Mouse (Mus musculus) stomach, postnatal 0 days (tissue): ENCODE results near the gene Ttll10. TPM values are rescaled to one million over a fixed set of nuclear protein-coding genes. Genes with fewer than 3 reads are reported as not detected.

ENCODE experiments used
- ATAC-seq: fragments of 200-750 bp; cut with Nextera tagmentation; 2 replicates; pipeline ENCODE4 v1.8.0; 2017; ENCODE audit not compliant: low FRiP score, low TSS enrichment
- DNase-seq: peaks from one replicate; pipeline ENCODE4 v3.0.0-alpha.2; 2016; ENCODE audit warnings: low spot score
- H3K27ac ChIP-seq: fragments of 300-500 bp; sonication (generic); replicated peaks from 2 replicates; pipeline ENCODE4 v1.5.1; 2014; ENCODE audit warnings: mild to moderate bottlenecking, control low read depth
- H3K27me3 ChIP-seq: fragments of 300-500 bp; sonication (generic); 2 replicates; pipeline ENCODE4 v1.6.1; 2014; ENCODE audit warnings: low read length; ENCODE audit not compliant: control insufficient read depth, insufficient read depth
- H3K36me3 ChIP-seq: fragments of 300-500 bp; sonication (generic); 2 replicates; pipeline ENCODE4 v1.6.1; 2014; ENCODE audit warnings: low read length, mixed read lengths; ENCODE audit not compliant: control insufficient read depth, insufficient read depth
- H3K4me1 ChIP-seq: fragments of 300-500 bp; sonication (generic); replicated peaks from 2 replicates; pipeline ENCODE4 v1.6.1; 2014; ENCODE audit warnings: antibody characterized with exemption; ENCODE audit not compliant: control insufficient read depth, insufficient read depth
- H3K4me2 ChIP-seq: fragments of 300-500 bp; sonication (generic); replicated peaks from 2 replicates; pipeline ENCODE4 v1.6.1; 2014; ENCODE audit warnings: low read depth, mild to moderate bottlenecking, control low read depth, moderate library complexity
- H3K4me3 ChIP-seq: fragments of 300-500 bp; sonication (generic); 2 replicates; pipeline ENCODE4 v1.5.1; 2014; ENCODE audit warnings: low read depth, low read length, control low read depth
- H3K9ac ChIP-seq: fragments of 300-500 bp; sonication (generic); 2 replicates; pipeline ENCODE4 v1.6.1; 2014; ENCODE audit warnings: mild to moderate bottlenecking, low read length, control low read depth, mixed read lengths
- H3K9me3 ChIP-seq: fragments of 300-500 bp; sonication (generic); 2 replicates; pipeline ENCODE4 v1.6.1; 2016; ENCODE audit warnings: low read length; ENCODE audit not compliant: control insufficient read depth
- CTCF ChIP-seq: IDR thresholded peaks from 2 replicates; pipeline ENCODE4 v1.5.1; 2016; ENCODE audit warnings: antibody characterized with exemption, low read depth, mild to moderate bottlenecking, moderate library complexity
- EP300 ChIP-seq: optimal IDR thresholded peaks from 2 replicates; pipeline ENCODE3; 2016; ENCODE audit warnings: antibody characterized with exemption
- WGBS: fragments of 180-500 bp; shearing (Covaris S2); extraction: QIAGEN DNeasy Blood & Tissue Kit; methylation state at CpG from one replicate; pipeline ENCODE4 v1.1.7; 2014; 5-methylcytosine and 5-hydroxymethylcytosine counted together
- polyA plus RNA-seq: library from polyadenylated mRNA; unstranded; fragments of >200 nt; fragmentation: Nextera tagmentation; extraction: Ambion mirVana; gene quantifications from 2 replicates; pipeline ENCODE4 v1.2.1, GENCODE M21; 2015

Ttll10 gene
- polyA plus RNA-seq, 1 experiment from 2014 or later = 2.7 TPM

DNA sequence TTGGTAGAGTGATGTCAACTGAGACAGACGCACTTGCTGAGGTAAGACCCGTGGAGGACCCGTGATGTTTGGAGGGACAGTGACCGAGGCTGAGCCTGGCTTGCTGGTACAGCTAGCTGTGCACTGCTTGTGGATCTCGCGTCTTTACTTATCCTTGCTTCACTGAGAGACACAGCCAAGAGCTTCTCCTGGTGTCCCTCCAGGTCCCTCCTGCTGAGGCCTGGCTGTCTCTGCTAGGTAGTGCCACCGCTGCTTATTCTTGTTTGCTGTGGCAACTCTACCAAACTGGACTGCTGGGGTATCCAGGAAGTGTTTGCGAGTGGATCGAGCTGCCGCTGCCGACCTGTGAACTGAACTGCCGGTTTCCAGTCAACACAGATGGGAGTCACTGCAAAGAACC, 39.4 kb downstream of the Ttll10 start:
- TF ChIP-seq EP300 (no peak), CTCF (no peak)
- Histone ChIP-seq H3K27me3 (no peaks in the 10 kb centered on the region), H3K27ac (no peak overlapping the region), H3K4me3 (no peak overlapping the region), H3K9me3 (no peaks in the 10 kb centered on the region), H3K4me1 (no peaks in the 10 kb centered on the region), H3K4me2 (no peak overlapping the region), H3K36me3 (no peaks in the 10 kb centered on the region; the same call in 1 of the 2 replicates), H3K9ac (no peak overlapping the region)
- ATAC-seq (no peak), DNase-seq (no peak)
- 92% methylated on average over 12 of the region's 12 CpGs for WGBS

DNA sequence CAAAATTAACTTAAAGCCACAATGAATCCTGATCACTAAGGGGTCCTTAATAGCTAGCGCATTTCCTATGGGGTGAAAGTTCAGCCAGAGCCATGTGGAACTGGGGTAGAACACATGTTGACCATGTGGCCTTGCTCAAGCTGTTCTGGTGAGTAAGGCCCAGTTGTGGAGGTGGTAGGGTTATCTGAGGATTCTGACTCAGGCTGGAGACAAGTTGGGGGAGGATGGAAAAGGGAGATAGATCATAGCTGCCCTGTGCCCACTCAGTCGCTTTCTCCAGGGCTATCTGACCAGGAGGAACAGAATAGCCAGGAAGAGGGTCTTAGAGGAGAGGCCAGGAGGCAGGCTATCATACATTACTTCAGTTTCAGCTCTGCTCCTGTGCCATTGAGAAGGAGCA, 44.8 kb downstream of the Ttll10 start:
- no peaks in the 10 kb centered on the region for H3K4me1 ChIP-seq
- no peak overlapping the region for H3K9ac ChIP-seq
- no peaks in the 10 kb centered on the region for H3K27me3 ChIP-seq
- TF ChIP-seq CTCF (no peak), EP300 (no peak)
- peaks cover 12% of the 10 kb centered on the region; the same call in 1 of the 2 replicates for H3K36me3 ChIP-seq
- no peaks in the 10 kb centered on the region for H3K9me3 ChIP-seq
- 87% methylated on average over 2 of the region's 2 CpGs for WGBS
- no peak overlapping the region for H3K27ac ChIP-seq
- H3K4me3 ChIP-seq = no peak overlapping the region
- no peak for DNase-seq
- ATAC-seq = no peak
- no peak overlapping the region for H3K4me2 ChIP-seq

DNA sequence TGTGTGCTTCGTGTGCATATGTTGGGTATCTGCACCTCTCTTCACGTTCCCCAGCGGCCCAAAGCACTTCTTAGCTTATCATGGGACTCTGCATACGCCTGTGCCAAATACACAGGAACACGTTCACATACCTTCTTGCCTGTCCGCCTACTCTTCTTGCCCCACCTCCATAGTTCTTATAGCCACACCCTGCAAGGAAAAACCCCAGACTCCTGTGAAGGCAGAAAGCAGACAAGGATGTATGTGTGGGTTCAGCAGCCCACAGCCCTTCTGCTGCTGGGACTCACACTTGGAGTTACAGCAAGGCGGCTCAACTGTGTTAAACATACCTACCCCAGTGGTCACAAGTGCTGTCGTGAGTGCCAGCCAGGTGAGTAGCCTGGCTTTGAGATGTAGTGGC, 45.6 kb downstream of the Ttll10 start, which contains the start of gene Tnfrsf4:
TSS of gene Tnfrsf4 (plus strand) at position 207 of the 400 bp plus-strand sequence.
- DNase-seq = no peak
- Histone ChIP-seq H3K9me3 (no peaks in the 10 kb centered on the region), H3K4me3 (no peak within 1 kb of the TSS), H3K27ac (no peak within 1 kb of the TSS), H3K36me3 (peaks cover 18% of the 10 kb centered on the region), H3K4me2 (no peak within 1 kb of the TSS), H3K4me1 (no peaks in the 10 kb centered on the region), H3K27me3 (no peaks in the 10 kb centered on the region), H3K9ac (no peak within 1 kb of the TSS)
- TF ChIP-seq EP300 = no peak
- WGBS = 61% methylated on average over 8 of the region's 8 CpGs
- ATAC-seq = peak; percentile 28; the same call in 1 of the 2 replicates

DNA sequence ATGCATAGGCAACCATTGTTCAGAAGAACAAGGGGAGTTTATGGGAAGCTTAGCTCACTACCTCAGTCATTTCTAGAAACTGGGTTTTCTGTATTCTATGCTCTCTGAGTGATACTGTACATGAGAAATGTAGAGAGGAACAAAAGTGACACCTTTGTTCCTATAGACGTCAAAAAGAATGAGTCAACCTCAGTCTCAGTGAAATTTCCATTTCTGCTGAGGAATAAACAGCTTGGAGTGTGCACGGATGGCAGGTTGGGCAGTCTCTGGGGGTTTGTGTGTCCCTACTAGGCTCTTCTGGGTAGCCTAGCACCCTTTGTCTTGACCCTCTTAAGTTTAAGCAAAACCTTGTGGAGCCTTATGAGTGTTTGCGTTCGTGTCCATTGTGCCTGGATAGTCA, 50.8 kb downstream of the Ttll10 start:
- peaks cover 29% of the 10 kb centered on the region for H3K36me3 ChIP-seq

DNA sequence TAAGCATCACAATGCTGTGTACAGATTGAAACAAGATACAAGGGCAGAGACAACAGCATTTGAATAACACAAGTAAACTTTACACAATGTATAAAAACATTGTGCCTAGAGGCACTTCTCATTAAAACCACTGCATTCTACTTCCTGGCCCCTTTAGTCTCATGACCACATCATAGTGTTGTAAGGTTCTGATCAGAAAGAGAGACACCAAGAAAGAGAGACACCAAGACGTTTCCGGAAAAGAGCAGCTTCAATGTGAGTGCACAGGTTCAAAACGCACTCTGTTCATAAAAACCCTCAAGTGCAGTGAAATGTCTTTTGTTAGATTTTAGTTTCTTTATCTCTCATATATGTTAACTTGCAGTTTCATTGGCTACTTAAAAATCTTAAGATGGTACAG, 55.1 kb downstream of the Ttll10 start:
- WGBS = 90% methylated on average over 3 of the region's 3 CpGs
- Histone ChIP-seq H3K4me2 (no peak overlapping the region), H3K27me3 (no peaks in the 10 kb centered on the region), H3K27ac (no peak overlapping the region), H3K4me1 (no peaks in the 10 kb centered on the region), H3K9ac (no peak overlapping the region), H3K4me3 (no peak overlapping the region), H3K9me3 (no peaks in the 10 kb centered on the region), H3K36me3 (peaks cover 31% of the 10 kb centered on the region)
- DNase-seq (no peak), ATAC-seq (no peak)
- TF ChIP-seq EP300 = no peak
- TF ChIP-seq CTCF = no peak

More for the DNA sequence above, 50.8 kb downstream of the Ttll10 start:
- ATAC-seq (no peak), DNase-seq (no peak)
- no peak overlapping the region for H3K27ac ChIP-seq
- TF ChIP-seq CTCF (no peak), EP300 (no peak)
- no peak overlapping the region for H3K4me2 ChIP-seq
- H3K9ac ChIP-seq = no peak overlapping the region
- no peak overlapping the region for H3K4me3 ChIP-seq
- WGBS = 87% methylated on average over 4 of the region's 4 CpGs
- no peaks in the 10 kb centered on the region for H3K4me1 ChIP-seq
- H3K9me3 ChIP-seq = no peaks in the 10 kb centered on the region
- no peaks in the 10 kb centered on the region for H3K27me3 ChIP-seq

DNA sequence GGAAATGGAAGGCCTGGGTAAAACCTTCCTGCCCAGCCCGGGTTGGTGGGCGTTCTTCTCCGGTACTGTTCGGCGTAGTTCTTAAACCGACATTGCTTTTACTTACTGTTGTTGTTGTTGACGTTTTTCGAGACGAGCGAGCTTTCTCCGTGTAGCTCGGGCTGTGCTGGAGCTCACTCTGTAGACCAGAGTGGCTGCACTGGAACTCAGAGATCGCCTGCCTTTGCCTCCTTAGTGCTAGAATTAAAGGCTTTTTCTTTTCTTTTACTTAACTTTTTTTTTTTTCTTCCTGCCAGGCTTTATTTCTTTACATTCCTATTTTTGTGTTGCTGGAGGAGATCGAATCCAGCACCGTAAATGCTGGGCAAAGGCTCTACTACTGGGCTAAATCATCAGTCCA, 65.6 kb downstream of the Ttll10 start:
- H3K4me3 ChIP-seq = peak overlapping the region; percentile 92
- peak overlapping the region; percentile 87 for H3K9ac ChIP-seq
- 3% methylated on average over 15 of the region's 15 CpGs for WGBS
- H3K9me3 ChIP-seq = no peaks in the 10 kb centered on the region
- ATAC-seq (no peak), DNase-seq (no peak)
- peaks cover 6% of the 10 kb centered on the region; the same call in 1 of the 2 replicates for H3K36me3 ChIP-seq
- peak overlapping the region; percentile 95 for H3K27ac ChIP-seq
- H3K4me1 ChIP-seq = peaks cover 11% of the 10 kb centered on the region
- H3K4me2 ChIP-seq = peak overlapping the region; percentile 66
- no peaks in the 10 kb centered on the region for H3K27me3 ChIP-seq
- TF ChIP-seq EP300 (no peak), CTCF (no peak)
